Mouse (Mus musculus): ENCODE data around the gene Mex3d. TPM values are rescaled to one million over a fixed set of nuclear protein-coding genes. Genes with fewer than 3 reads are reported as not detected.

The Mex3d gene
- polyA plus RNA-seq, 2 experiments, result 8.2 to 44.0 TPM

DNA sequence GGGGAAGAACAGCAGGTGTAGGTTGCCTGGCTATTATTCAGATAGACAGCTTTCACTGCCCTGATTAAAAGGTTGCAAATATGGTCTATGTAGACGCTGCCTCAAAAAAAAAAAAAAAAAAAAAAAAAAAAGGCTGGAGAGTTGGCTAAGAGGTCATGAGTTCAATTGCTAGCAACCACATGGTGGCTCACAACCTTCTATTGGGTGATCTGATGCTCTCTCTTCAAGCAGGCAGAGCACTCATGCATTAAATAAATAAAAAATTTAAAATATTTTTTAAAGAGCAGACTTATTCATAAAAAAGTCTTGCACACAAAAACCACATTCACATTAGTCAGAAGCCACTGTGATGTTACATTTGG, 10.7 kb upstream of the Mex3d start:
- Histone ChIP-seq H3K4me3 (replicated peaks; ENCODE audit: low read length) (peak overlapping the region; percentile 83), H3K27me3 (ENCODE audit: control insufficient read depth, insufficient read depth, low read length) (no peaks in the 10 kb centered on the region), H3K27ac (replicated peaks; ENCODE audit: low read depth, low read length) (peak overlapping the region; percentile 98), H3K4me1 (ENCODE audit: control insufficient read depth, insufficient read depth, low read length) (peaks cover 19% of the 10 kb centered on the region), H3K9me3 (ENCODE audit: control insufficient read depth, low read length) (no peaks in the 10 kb centered on the region), H3K36me3 (ENCODE audit: control insufficient read depth, insufficient read depth, low read length) (peaks cover 66% of the 10 kb centered on the region), H3K4me2 (replicated peaks; ENCODE audit: low read depth, low read length, severe bottlenecking) (peak overlapping the region; percentile 77), H3K9ac (ENCODE audit: low read depth, low read length, severe bottlenecking) (peak overlapping the region; percentile 93)
- DNase-seq (ENCODE audit: low spot score) (no peak), ATAC-seq (ENCODE audit: low FRiP score, low read depth) (no peak)
- WGBS, result 0% methylated on average over 1 of the region's 1 CpGs
- TF ChIP-seq POLR2A (IDR thresholded peaks at IDR 0.05; ENCODE audit: borderline replicate concordance, extremely low read depth, insufficient read depth, insufficient read length), result no peak

DNA sequence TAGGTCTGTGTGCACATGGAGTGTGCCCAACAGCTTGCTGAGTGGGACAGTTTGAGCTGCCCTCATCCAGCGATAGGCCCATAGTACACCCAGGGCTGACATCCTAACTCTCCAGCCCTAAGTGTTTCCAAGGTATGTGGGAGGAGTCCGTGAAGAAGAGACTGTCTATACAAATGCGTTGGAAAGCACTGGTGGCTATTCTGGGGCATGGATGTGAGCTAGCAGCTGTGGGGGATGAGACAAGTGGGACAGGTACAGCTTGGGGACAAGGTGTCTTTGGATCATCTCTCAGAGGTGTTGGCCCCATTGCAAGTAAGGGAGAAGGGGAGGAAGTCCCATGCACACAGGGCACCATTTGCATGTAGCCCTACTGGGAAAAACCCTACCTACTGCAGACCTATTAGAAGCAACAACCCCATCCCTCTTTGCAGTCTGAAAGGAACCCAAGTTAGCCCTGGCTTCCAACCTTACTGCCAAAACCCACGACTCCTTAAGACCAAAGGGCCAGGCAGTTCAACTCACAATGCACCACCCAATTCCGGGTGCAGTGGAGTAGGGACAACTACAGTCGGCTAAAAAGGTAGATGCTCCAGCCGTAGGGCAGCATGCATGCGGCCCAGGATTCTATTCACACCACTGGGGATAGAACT, 10.2 kb upstream of the Mex3d start:
- no peak for TF ChIP-seq POLR2A (IDR thresholded peaks at IDR 0.05; ENCODE audit: borderline replicate concordance, extremely low read depth, insufficient read depth, insufficient read length)
- Histone ChIP-seq H3K4me2 (replicated peaks; ENCODE audit: low read depth, low read length, severe bottlenecking) (peak overlapping the region; percentile 77), H3K36me3 (ENCODE audit: control insufficient read depth, insufficient read depth, low read length) (peaks cover 66% of the 10 kb centered on the region), H3K27ac (replicated peaks; ENCODE audit: low read depth, low read length) (no peak overlapping the region), H3K4me1 (ENCODE audit: control insufficient read depth, insufficient read depth, low read length) (peaks cover 19% of the 10 kb centered on the region), H3K27me3 (ENCODE audit: control insufficient read depth, insufficient read depth, low read length) (no peaks in the 10 kb centered on the region), H3K9me3 (ENCODE audit: control insufficient read depth, low read length) (no peaks in the 10 kb centered on the region), H3K9ac (ENCODE audit: low read depth, low read length, severe bottlenecking) (peak overlapping the region; percentile 93), H3K4me3 (replicated peaks; ENCODE audit: low read length) (peak overlapping the region; percentile 83)
- DNase-seq (ENCODE audit: low spot score), result no peak
- WGBS, result 58% methylated on average over 8 of the region's 8 CpGs
- ATAC-seq (ENCODE audit: low FRiP score, low read depth), result no peak

DNA sequence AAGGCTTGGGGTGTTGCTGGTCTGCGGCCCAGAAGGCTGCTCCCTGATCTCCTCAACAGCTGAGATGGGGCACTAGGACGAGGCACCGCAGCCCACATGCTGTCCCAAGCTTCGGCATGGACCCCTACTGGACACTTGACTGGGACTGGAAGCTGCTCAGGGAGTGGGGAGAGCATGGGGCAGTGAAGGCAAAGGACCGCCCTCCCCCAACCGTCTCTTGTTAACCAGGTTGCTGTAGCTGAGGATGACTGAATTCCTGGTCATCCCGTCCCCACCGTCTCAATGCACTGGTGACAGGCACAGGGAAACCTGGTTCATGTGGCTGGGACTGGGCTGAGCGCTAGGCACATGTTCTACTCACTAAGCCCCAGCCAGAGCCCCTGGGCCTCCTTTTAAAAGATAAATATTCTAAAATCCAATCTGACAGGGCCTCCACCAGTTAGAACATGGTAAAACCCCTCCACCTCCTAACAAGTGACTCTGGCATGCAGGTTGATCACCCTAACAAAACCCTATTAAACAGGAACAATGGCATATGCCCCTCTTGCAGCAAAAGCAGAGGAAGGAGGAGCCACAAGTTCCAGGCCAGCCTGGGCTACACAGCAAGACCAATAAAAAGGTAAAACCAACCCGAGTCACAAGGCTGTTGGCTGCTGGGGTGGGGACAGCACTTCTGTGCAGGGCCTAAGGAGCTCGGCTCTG, 9.5 kb upstream of the Mex3d start:
- Histone ChIP-seq H3K4me1 (ENCODE audit: control insufficient read depth, insufficient read depth, low read length) (peaks cover 19% of the 10 kb centered on the region), H3K9ac (ENCODE audit: low read depth, low read length, severe bottlenecking) (0 out of 2 replicates have a peak overlapping the region, but pooled peaks have one; percentile 93), H3K27ac (replicated peaks; ENCODE audit: low read depth, low read length) (no peak overlapping the region), H3K4me2 (replicated peaks; ENCODE audit: low read depth, low read length, severe bottlenecking) (peak overlapping the region; percentile 77), H3K36me3 (ENCODE audit: control insufficient read depth, insufficient read depth, low read length) (peaks cover 66% of the 10 kb centered on the region), H3K4me3 (replicated peaks; ENCODE audit: low read length) (peak overlapping the region; percentile 83; the same call in 1 of the 2 replicates), H3K9me3 (ENCODE audit: control insufficient read depth, low read length) (no peaks in the 10 kb centered on the region), H3K27me3 (ENCODE audit: control insufficient read depth, insufficient read depth, low read length) (no peaks in the 10 kb centered on the region)
- DNase-seq (ENCODE audit: low spot score), result no peak
- no peak for TF ChIP-seq POLR2A (IDR thresholded peaks at IDR 0.05; ENCODE audit: borderline replicate concordance, extremely low read depth, insufficient read depth, insufficient read length)
- no peak for ATAC-seq (ENCODE audit: low FRiP score, low read depth)
- WGBS, result 87% methylated on average over 11 of the region's 11 CpGs

DNA sequence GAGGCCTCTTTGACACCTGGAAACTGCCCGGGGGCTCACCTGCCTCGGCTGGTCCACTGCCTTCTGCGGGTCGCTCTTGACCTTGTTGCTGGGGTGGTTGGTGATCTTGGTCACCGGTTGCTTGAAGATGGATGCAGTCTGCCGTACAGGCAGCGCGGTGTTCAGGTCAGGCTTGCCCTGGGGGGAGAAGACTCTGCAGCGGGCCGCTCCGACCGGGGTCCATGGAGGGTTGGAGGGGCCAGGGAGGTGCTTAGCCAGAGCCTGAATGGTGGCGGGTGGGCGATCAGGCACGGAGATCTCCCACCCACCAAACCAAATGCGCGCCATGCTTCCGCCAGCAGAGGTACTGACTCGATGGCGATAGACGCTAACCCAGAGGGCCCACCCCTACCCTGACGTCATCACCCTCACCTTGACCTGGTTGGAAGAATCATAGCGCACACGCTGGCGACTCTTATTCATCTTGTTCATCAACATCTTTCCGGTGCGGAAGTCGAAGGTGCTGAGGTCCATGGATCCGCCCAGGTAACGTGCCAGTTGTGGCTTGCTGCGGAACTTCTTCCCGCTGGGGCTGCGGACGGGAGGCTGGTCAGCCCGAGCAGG, 7.7 kb upstream of the Mex3d start:
- 95% methylated on average over 35 of the region's 35 CpGs for WGBS
- Histone ChIP-seq H3K9ac (ENCODE audit: low read depth, low read length, severe bottlenecking) (no peak overlapping the region), H3K36me3 (ENCODE audit: control insufficient read depth, insufficient read depth, low read length) (peaks cover 70% of the 10 kb centered on the region), H3K4me3 (replicated peaks; ENCODE audit: low read length) (no peak overlapping the region), H3K4me2 (replicated peaks; ENCODE audit: low read depth, low read length, severe bottlenecking) (no peak overlapping the region), H3K27ac (replicated peaks; ENCODE audit: low read depth, low read length) (no peak overlapping the region), H3K9me3 (ENCODE audit: control insufficient read depth, low read length) (no peaks in the 10 kb centered on the region), H3K27me3 (ENCODE audit: control insufficient read depth, insufficient read depth, low read length) (no peaks in the 10 kb centered on the region), H3K4me1 (ENCODE audit: control insufficient read depth, insufficient read depth, low read length) (peaks cover 15% of the 10 kb centered on the region)
- DNase-seq (ENCODE audit: low spot score) (no peak), ATAC-seq (ENCODE audit: low FRiP score, low read depth) (no peak)
- no peak for TF ChIP-seq POLR2A (IDR thresholded peaks at IDR 0.05; ENCODE audit: borderline replicate concordance, extremely low read depth, insufficient read depth, insufficient read length)

DNA sequence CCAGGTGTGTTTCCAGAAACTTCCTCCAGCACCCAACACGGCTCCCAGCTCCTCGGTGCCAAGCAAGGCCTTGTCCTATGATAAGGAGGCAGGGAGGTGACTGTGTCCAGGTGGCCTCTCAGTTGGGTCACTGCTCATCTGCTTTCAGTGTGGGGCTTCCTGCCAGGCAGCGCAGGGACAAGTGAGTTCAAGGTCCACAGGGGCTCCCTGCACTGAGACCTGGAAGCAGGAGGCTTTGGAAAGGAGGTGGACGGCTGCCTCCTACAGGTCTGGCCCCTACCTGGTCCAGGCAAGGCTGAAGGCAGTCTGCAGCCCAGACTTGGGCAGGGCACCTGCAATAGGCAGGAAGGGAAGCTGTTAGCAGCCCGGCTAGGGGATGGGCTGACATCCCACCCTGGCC, 5.2 kb upstream of the Mex3d start:
- H3K4me3 ChIP-seq (replicated peaks; ENCODE audit: low read length), result no peak overlapping the region
- no peaks in the 10 kb centered on the region for H3K27me3 ChIP-seq (ENCODE audit: control insufficient read depth, insufficient read depth, low read length)
- H3K9ac ChIP-seq (ENCODE audit: low read depth, low read length, severe bottlenecking), result no peak overlapping the region
- no peak for TF ChIP-seq POLR2A (IDR thresholded peaks at IDR 0.05; ENCODE audit: borderline replicate concordance, extremely low read depth, insufficient read depth, insufficient read length)
- DNase-seq (ENCODE audit: low spot score) (no peak), ATAC-seq (ENCODE audit: low FRiP score, low read depth) (no peak)
- H3K9me3 ChIP-seq (ENCODE audit: control insufficient read depth, low read length), result no peaks in the 10 kb centered on the region
- peaks cover 70% of the 10 kb centered on the region for H3K36me3 ChIP-seq (ENCODE audit: control insufficient read depth, insufficient read depth, low read length)
- H3K4me1 ChIP-seq (ENCODE audit: control insufficient read depth, insufficient read depth, low read length), result peaks cover 19% of the 10 kb centered on the region
- no peak overlapping the region for H3K27ac ChIP-seq (replicated peaks; ENCODE audit: low read depth, low read length)
- no peak overlapping the region for H3K4me2 ChIP-seq (replicated peaks; ENCODE audit: low read depth, low read length, severe bottlenecking)
- 86% methylated on average over 5 of the region's 5 CpGs for WGBS
